Mouse (Mus musculus): ENCODE data around the gene Kcnj4. TPM values are rescaled to one million over a fixed set of nuclear protein-coding genes. Genes with fewer than 3 reads are reported as not detected.

Kcnj4 gene
- 0.23 TPM in 1 of 2 replicates, not detected in the other for polyA plus RNA-seq (2014; fragmentation: Nextera tagmentation; extraction: Ambion mirVana)

- Histone ChIP-seq H3K4me2 (ENCODE audit: low read length) (peak within 1 kb of the TSS; percentile 99), H3K27ac (replicated peaks; ENCODE audit: low read depth, low read length) (no peak within 1 kb of the TSS), H3K9me3 (ENCODE audit: control insufficient read depth, low read length) (no peaks in the 10 kb centered on the region), H3K36me3 (ENCODE audit: control insufficient read depth, insufficient read depth, low read length) (no peaks in the 10 kb centered on the region), H3K4me1 (ENCODE audit: control insufficient read depth, insufficient read depth, low read length) (peaks cover 18% of the 10 kb centered on the region), H3K9ac (replicated peaks; ENCODE audit: low read length) (peak within 1 kb of the TSS; percentile 39), H3K4me3 (replicated peaks; ENCODE audit: low read depth, low read length) (peak within 1 kb of the TSS; percentile 53), H3K27me3 (ENCODE audit: control insufficient read depth, insufficient read depth, low read length) (peaks cover 57% of the 10 kb centered on the region)
- ATAC-seq (ENCODE audit: low FRiP score, low TSS enrichment) (no peak), DNase-seq (no peak)
- WGBS: 2% methylated on average over 60 of the region's 60 CpGs
These were observed at the start of gene Kcnj4 for GRCm38 (mm10) chr15:79504707-79505452. Kcnj4 (minus strand) TSS chr15:79505241.

- no peaks in the 10 kb centered on the region for H3K4me1 ChIP-seq (ENCODE audit: control insufficient read depth, insufficient read depth, low read length)
- H3K4me2 ChIP-seq (ENCODE audit: low read length): no peak overlapping the region
- H3K9ac ChIP-seq (replicated peaks; ENCODE audit: low read length): no peak overlapping the region
- H3K36me3 ChIP-seq (ENCODE audit: control insufficient read depth, insufficient read depth, low read length): no peaks in the 10 kb centered on the region
- no peaks in the 10 kb centered on the region for H3K9me3 ChIP-seq (ENCODE audit: control insufficient read depth, low read length)
- no peak for DNase-seq
- no peak overlapping the region for H3K4me3 ChIP-seq (replicated peaks; ENCODE audit: low read depth, low read length)
- WGBS: 84% methylated on average over 5 of the region's 5 CpGs
- H3K27ac ChIP-seq (replicated peaks; ENCODE audit: low read depth, low read length): no peak overlapping the region
- H3K27me3 ChIP-seq (ENCODE audit: control insufficient read depth, insufficient read depth, low read length): no peaks in the 10 kb centered on the region
- ATAC-seq (ENCODE audit: low FRiP score, low TSS enrichment): no peak
These were observed 47.5 kb upstream of the Kcnj4 start for GRCm38 (mm10) chr15:79552566-79552965.

DNA sequence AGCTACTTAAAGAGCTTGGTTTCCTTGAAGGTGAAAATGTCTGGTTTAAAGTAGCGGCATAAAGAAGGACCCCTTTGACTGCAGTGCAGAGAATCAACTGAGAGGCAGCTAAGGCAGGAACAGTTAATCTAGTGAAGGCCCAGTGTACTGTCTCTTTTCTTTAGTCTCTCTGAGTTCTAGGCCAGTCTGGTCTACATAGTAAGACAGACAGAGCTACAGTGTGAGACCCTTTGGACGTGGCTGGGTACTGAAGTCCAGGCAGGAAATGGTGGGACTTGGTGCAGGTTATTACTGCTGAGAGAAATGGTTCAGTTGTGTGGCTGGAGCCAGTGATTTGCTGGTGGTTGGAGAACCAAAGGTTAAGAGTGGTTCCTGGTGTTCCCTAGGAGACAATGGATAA lies 43.2 kb upstream of the Kcnj4 start:
- Histone ChIP-seq H3K9ac (replicated peaks; ENCODE audit: low read length) (no peak overlapping the region), H3K27me3 (ENCODE audit: control insufficient read depth, insufficient read depth, low read length) (no peaks in the 10 kb centered on the region), H3K27ac (replicated peaks; ENCODE audit: low read depth, low read length) (no peak overlapping the region), H3K4me3 (replicated peaks; ENCODE audit: low read depth, low read length) (no peak overlapping the region), H3K4me2 (ENCODE audit: low read length) (no peak overlapping the region), H3K36me3 (ENCODE audit: control insufficient read depth, insufficient read depth, low read length) (peaks cover 11% of the 10 kb centered on the region), H3K9me3 (ENCODE audit: control insufficient read depth, low read length) (no peaks in the 10 kb centered on the region), H3K4me1 (ENCODE audit: control insufficient read depth, insufficient read depth, low read length) (peaks cover 25% of the 10 kb centered on the region)
- WGBS: 100% methylated on average over 2 of the region's 2 CpGs
- DNase-seq (no peak), ATAC-seq (ENCODE audit: low FRiP score, low TSS enrichment) (no peak)

- H3K36me3 ChIP-seq (ENCODE audit: control insufficient read depth, insufficient read depth, low read length): peaks cover 19% of the 10 kb centered on the region
- peak overlapping the region; percentile 98 for H3K27ac ChIP-seq (replicated peaks; ENCODE audit: low read depth, low read length)
- peak overlapping the region; percentile 66 for H3K4me2 ChIP-seq (ENCODE audit: low read length)
- H3K9me3 ChIP-seq (ENCODE audit: control insufficient read depth, low read length): no peaks in the 10 kb centered on the region
- peak overlapping the region; percentile 91 for H3K9ac ChIP-seq (replicated peaks; ENCODE audit: low read length)
- DNase-seq (no peak), ATAC-seq (ENCODE audit: low FRiP score, low TSS enrichment) (no peak)
- peaks cover 25% of the 10 kb centered on the region for H3K4me1 ChIP-seq (ENCODE audit: control insufficient read depth, insufficient read depth, low read length)
- H3K4me3 ChIP-seq (replicated peaks; ENCODE audit: low read depth, low read length): peak overlapping the region; percentile 93
- no peaks in the 10 kb centered on the region for H3K27me3 ChIP-seq (ENCODE audit: control insufficient read depth, insufficient read depth, low read length)
- 80% methylated on average over 17 of the region's 17 CpGs for WGBS
These were observed 42.3 kb upstream of the Kcnj4 start for GRCm38 (mm10) chr15:79547289-79547820.

GRCm38 (mm10) chr15:79546410-79547288 lies 41.6 kb upstream of the Kcnj4 start, which contains the start of gene Ddx17:
Ddx17 (minus strand) TSS chr15:79546741.
- H3K27me3 ChIP-seq (ENCODE audit: control insufficient read depth, insufficient read depth, low read length): no peaks in the 10 kb centered on the region
- peak within 1 kb of the TSS; percentile 93 for H3K4me3 ChIP-seq (replicated peaks; ENCODE audit: low read depth, low read length)
- peaks cover 27% of the 10 kb centered on the region for H3K36me3 ChIP-seq (ENCODE audit: control insufficient read depth, insufficient read depth, low read length)
- no peaks in the 10 kb centered on the region for H3K9me3 ChIP-seq (ENCODE audit: control insufficient read depth, low read length)
- peak within 1 kb of the TSS; percentile 98 for H3K27ac ChIP-seq (replicated peaks; ENCODE audit: low read depth, low read length)
- WGBS: under 1% methylated on average over 84 of the region's 84 CpGs
- peaks cover 25% of the 10 kb centered on the region for H3K4me1 ChIP-seq (ENCODE audit: control insufficient read depth, insufficient read depth, low read length)
- peak; percentile 100 for DNase-seq
- ATAC-seq (ENCODE audit: low FRiP score, low TSS enrichment): peak; percentile 99
- peak within 1 kb of the TSS; percentile 90 for H3K4me2 ChIP-seq (ENCODE audit: low read length)
- H3K9ac ChIP-seq (replicated peaks; ENCODE audit: low read length): peak within 1 kb of the TSS; percentile 91

GRCm38 (mm10) chr15:79545921-79546399 lies 40.9 kb upstream of the Kcnj4 start:
- Histone ChIP-seq H3K4me3 (replicated peaks; ENCODE audit: low read depth, low read length) (peak overlapping the region; percentile 93), H3K27me3 (ENCODE audit: control insufficient read depth, insufficient read depth, low read length) (no peaks in the 10 kb centered on the region), H3K4me1 (ENCODE audit: control insufficient read depth, insufficient read depth, low read length) (peaks cover 25% of the 10 kb centered on the region), H3K9ac (replicated peaks; ENCODE audit: low read length) (peak overlapping the region; percentile 91), H3K36me3 (ENCODE audit: control insufficient read depth, insufficient read depth, low read length) (peaks cover 31% of the 10 kb centered on the region), H3K9me3 (ENCODE audit: control insufficient read depth, low read length) (no peaks in the 10 kb centered on the region), H3K27ac (replicated peaks; ENCODE audit: low read depth, low read length) (peak overlapping the region; percentile 98), H3K4me2 (ENCODE audit: low read length) (peak overlapping the region; percentile 90)
- ATAC-seq (ENCODE audit: low FRiP score, low TSS enrichment) (peak; percentile 77), DNase-seq (peak; percentile 83)
- under 1% methylated on average over 52 of the region's 52 CpGs for WGBS

DNA sequence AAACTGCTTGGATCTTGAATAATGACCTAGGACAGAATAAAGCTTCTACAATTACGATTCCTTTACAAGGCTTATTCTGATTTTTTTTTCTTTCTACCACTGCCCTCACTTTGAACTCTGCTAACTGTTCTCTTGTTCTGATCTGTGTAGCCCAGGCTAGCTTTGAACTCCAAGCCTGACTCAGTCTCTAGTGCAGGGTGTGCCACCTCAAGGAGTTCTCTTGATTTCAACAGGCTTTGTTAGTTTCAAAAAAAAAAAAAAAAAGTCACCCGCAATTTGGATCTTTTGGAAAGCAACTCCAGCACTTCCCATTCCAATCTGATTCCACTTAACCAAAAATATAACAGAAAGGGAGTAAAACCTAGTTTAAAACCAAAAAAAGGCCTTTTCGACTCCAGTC lies 40.5 kb upstream of the Kcnj4 start:
- ATAC-seq (ENCODE audit: low FRiP score, low TSS enrichment) (no peak), DNase-seq (no peak)
- H3K27ac ChIP-seq (replicated peaks; ENCODE audit: low read depth, low read length): peak overlapping the region; percentile 98
- H3K9ac ChIP-seq (replicated peaks; ENCODE audit: low read length): peak overlapping the region; percentile 91
- WGBS: 6% methylated on average over 3 of the region's 3 CpGs
- peaks cover 25% of the 10 kb centered on the region for H3K4me1 ChIP-seq (ENCODE audit: control insufficient read depth, insufficient read depth, low read length)
- no peaks in the 10 kb centered on the region for H3K9me3 ChIP-seq (ENCODE audit: control insufficient read depth, low read length)
- no peaks in the 10 kb centered on the region for H3K27me3 ChIP-seq (ENCODE audit: control insufficient read depth, insufficient read depth, low read length)
- H3K4me2 ChIP-seq (ENCODE audit: low read length): peak overlapping the region; percentile 90
- peaks cover 36% of the 10 kb centered on the region for H3K36me3 ChIP-seq (ENCODE audit: control insufficient read depth, insufficient read depth, low read length)
- H3K4me3 ChIP-seq (replicated peaks; ENCODE audit: low read depth, low read length): peak overlapping the region; percentile 93

- H3K27ac ChIP-seq (replicated peaks; ENCODE audit: low read depth, low read length): no peak overlapping the region
- WGBS: 95% methylated on average over 3 of the region's 3 CpGs
- ATAC-seq (ENCODE audit: low FRiP score, low TSS enrichment) (no peak), DNase-seq (no peak)
- H3K9me3 ChIP-seq (ENCODE audit: control insufficient read depth, low read length): no peaks in the 10 kb centered on the region
- H3K4me2 ChIP-seq (ENCODE audit: low read length): peak overlapping the region; percentile 90
- peaks cover 51% of the 10 kb centered on the region for H3K36me3 ChIP-seq (ENCODE audit: control insufficient read depth, insufficient read depth, low read length)
- peaks cover 25% of the 10 kb centered on the region for H3K4me1 ChIP-seq (ENCODE audit: control insufficient read depth, insufficient read depth, low read length)
- no peaks in the 10 kb centered on the region for H3K27me3 ChIP-seq (ENCODE audit: control insufficient read depth, insufficient read depth, low read length)
- no peak overlapping the region for H3K9ac ChIP-seq (replicated peaks; ENCODE audit: low read length)
- peak overlapping the region; percentile 93; the same call in 1 of the 2 replicates for H3K4me3 ChIP-seq (replicated peaks; ENCODE audit: low read depth, low read length)
These were observed 38.9 kb upstream of the Kcnj4 start for GRCm38 (mm10) chr15:79543968-79544367.
